Mouse (Mus musculus) 416B (cell line): ENCODE measurements around the gene Tango2.

Source experiments
- DNase-seq: peaks from one replicate; pipeline ENCODE4 v3.0.0; 2011; ENCODE audit warnings: low read depth

The Tango2 gene

DNA sequence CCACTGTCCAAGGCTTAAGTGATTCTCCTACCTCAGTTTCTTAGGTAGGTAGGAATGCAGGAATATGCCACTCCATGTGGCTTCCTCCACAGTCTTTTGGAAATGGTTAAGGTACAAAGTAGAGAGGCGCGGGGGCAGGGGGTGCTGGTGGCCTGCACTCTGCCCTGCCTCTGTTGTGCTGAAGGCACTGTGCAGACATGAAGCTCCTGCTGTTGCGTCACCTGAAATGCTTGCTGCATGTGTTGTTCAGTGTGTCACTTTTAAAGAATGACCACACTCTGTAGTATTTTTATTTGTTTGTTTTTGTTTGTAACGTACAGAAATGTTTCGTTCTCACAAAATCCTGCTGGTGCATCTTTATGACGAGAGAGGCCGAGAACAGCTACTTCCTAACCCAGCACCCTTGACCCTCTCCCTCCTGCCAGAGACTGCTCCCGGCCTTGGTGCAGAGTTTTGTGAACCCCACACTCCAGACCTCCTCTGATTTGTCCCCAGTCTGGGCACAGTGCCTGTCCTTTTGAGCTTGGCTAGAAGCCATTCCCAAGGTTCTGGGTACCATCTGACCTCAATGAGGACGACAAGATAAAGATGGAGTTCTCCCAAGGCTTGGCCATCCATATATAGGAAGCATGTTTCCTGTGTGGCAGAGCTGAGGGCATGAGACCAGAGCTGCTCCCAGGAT lies 35.3 kb upstream of the Tango2 start:
- no peak for DNase-seq

- DNase-seq: no peak
These were observed 33.8 kb upstream of the Tango2 start for GRCm38 (mm10) chr16:18381621-18382258.

GRCm38 (mm10) chr16:18380495-18381063 lies 32.7 kb upstream of the Tango2 start:
- DNase-seq: no peak

DNA sequence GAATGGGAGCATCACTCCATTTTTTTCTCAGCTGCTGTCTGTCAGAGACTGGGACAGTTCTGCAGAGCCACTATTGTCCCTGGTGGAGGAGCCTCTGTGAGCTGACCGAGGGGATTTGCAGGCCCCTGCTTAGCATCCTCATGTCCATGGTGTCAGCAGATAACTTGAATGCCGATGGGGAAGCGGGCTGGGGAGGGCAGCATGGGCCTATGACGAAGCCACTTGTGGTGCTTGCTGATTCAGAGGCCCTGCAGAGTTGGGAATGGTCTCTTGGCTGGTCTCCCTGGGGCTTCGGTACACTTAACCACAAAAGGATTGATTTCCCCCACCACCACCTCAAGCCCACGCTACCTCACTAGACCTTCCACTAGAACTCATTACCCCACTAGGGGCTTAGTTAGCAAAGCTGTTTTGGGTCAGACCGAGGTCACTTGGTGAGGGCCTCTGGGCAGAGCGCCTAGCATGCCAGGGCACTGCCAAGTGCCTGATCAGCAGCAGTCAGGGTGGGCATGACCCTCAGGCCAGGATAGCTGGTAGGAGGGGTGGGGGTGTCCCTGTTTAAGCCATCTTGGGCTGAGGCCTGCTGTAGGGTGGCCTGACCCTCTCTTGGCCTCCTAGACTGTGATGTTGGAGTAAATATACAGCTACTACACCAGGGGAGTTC lies 31.6 kb upstream of the Tango2 start:
- DNase-seq: no peak

DNA sequence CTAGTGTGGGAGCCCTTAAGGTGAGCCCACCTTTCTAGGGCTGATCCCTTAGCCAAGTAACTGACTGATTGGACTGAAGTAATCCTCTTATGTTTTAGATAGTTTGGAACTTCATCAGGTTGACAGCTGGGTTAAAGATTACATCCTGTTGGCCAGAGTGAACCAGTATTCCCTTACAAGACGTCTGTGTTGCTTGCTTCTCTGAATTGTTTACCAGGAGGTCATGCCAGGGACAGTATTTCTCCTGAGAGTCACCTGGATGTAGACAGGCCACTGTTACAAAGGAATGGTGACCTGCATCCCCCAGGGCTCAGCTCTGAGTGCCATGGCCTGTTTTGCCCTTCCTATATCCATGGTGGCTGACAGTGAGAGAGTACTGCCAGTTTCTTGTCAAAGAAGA lies 30.6 kb upstream of the Tango2 start:
- DNase-seq: no peak

DNA sequence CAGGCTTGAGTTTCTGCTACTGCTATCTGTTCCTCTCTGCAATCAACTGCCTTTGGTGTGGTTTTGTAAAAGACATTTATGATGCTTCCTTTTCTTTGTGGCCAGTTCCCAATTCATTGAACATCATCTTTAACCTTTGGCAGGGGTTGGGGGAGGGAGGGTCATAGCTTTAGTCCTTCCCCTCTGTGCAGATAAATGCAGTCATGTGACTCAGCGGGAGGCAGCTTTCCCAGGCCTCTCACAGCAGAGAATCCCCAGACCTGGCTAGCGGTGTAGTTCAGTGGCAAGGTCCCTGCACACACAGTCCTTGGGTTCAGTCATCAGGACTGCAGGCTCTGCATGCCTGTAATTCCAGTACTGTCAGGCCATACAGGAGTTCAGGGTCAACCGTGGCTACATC lies 29.3 kb upstream of the Tango2 start:
- DNase-seq: peak; percentile 23

DNA sequence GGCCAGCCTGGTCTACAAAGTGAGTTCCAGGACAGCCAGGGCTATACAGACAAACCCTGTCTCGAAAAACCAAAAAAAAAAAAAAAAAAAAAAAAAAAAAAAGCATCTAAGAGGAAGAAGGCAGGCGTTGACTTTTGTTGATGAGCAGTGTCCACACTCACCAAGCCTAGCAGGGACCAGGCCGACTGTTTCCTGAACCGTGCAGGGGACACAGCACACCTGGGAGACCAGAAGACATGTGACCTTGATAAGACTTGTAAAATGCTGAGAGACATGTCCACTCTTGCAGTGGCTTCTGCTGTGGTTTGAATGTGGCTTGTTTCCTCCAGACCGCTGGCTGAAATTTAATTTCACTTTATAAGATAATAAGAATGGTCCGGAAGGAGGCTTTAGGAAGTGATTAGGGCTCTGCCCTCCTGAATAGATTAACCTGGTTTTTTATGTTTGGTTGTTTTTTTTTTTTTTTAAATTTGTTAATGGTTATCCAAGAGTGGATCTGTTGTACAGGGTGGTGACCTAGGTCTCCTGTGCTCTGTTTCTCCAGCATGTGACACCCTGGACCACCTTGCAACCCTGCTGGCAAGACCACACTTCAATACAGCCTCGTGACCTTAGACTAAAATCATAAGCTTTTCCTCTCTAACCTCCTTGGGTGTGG lies 28.5 kb upstream of the Tango2 start:
- peak; percentile 74 for DNase-seq

DNA sequence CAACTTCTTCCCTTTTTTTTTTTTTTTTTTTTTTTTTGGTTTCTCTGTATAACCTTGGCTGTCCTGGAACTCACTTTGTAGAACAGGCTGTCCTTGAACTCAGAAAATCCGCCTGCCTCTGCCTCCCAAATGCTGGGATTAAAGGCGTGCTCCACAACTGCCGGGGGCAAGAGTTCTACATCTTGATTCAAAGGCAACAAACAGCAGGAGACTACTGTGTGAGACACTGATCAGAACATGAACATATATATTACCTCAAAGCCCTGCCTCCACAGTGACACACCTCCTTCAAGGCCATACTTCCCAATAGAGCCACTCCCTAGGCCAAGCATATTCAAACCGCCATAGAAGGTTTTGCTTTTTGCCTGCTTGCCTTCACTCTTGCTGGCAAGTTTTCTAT lies 25.7 kb upstream of the Tango2 start:
- no peak for DNase-seq

- DNase-seq: no peak
These were observed 22.3 kb upstream of the Tango2 start for GRCm38 (mm10) chr16:18370197-18370596.

- no peak for DNase-seq
These were observed 18.9 kb upstream of the Tango2 start for GRCm38 (mm10) chr16:18366849-18367248.

DNA sequence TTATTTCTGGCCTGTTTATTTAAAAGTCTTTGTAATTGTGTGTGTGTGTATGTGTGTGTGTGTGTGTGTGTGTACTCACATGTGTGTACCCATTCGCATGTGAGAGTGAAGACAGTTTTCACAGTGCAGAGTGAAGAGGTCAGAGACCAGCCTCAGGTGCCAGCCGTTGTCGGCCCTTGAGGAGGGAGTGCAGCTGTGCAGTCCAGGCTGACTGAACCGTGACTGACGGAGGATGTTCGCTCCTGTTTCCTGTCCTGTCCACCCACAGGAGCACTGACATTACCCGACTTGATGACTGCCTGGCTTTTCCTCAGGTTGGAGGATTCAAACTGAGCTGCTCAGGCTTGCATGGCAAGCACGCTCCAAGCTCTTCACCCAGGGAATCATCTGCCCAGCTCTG lies 15.0 kb upstream of the Tango2 start:
- DNase-seq: no peak

GRCm38 (mm10) chr16:18360151-18360805 lies 12.4 kb upstream of the Tango2 start:
- no peak for DNase-seq

- DNase-seq: no peak
These were observed 10.1 kb upstream of the Tango2 start for GRCm38 (mm10) chr16:18357977-18358376.

GRCm38 (mm10) chr16:18356961-18357360 lies 9.1 kb upstream of the Tango2 start:
- DNase-seq: no peak

GRCm38 (mm10) chr16:18353106-18353505 lies 5.2 kb upstream of the Tango2 start:
- DNase-seq: no peak

DNA sequence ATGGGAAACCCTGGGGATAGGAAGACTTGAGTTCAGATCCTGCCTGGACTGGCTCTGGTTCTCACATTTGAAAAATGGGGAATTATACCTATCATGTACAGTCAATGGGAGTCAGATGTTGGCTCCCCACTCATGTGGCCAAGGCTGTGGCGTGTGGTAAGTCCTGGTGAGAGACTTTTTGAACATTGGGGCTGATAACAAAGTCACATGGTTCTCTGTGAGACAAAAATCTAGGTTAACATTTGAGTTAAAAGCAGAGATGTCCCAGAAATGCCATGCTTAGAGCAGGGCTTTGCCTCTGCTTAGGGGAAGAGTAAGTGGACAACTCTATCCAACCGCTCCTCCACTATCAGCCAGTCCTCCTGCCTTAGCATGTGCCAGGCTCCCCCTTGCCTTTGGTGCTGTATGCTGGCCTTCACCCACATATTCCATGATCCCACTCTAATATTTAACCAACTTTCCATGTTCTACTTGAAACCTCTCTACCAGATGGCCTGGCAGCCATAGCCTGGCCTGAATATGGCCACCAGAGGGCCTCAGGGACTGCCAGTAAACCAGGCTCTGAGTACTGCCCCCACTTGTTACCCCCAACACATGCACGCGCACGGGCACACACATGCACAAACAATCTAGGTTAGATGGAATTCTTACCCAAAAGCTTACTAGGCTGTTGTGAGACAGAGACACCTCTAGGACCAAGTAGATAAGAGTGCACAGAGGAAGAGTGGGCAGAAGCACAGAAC lies 3.6 kb upstream of the Tango2 start:
- DNase-seq: peak; percentile 47

- no peak for DNase-seq
These were observed 1.9 kb upstream of the Tango2 start for GRCm38 (mm10) chr16:18349761-18350325.

- no peak for DNase-seq
These were observed 785 bp upstream of the Tango2 start for GRCm38 (mm10) chr16:18348601-18349175.

- DNase-seq: peak; percentile 90
These were observed 2.7 kb downstream of the Tango2 start for GRCm38 (mm10) chr16:18345243-18345642.

DNA sequence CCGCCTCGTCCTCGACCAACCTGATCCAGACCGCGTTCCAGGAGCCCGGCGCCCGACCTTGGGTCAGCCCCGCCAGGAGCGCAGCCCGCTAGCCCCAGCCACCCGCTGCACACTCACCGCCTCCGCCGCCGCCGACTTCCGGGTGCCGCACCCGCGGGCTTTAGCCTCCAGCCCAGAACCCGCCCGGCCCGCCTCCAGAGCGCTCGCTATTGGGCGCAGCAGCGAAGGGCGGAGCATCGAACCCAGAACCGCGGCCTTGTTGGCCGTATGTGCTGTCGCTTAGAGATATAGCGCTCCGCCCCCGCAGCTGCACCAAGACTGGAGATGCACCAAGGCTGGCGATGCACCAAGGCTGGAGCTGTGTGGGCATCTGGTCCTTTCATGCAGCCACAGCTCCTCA lies 4.1 kb downstream of the Tango2 start:
- peak; percentile 94 for DNase-seq
